Mouse (Mus musculus) MEL-GATA-1-ER (cell line): ENCODE results near the gene Prss22.

Experiments used
- DNase-seq: peaks from one replicate; pipeline ENCODE4 v3.0.0-alpha.2; 2012; ENCODE audit warnings: low read depth; ENCODE audit errors: extremely low read depth

The Prss22 gene

GRCm38 (mm10) chr17:23997901-23998300 is at the start of gene Prss22:
Prss22 (minus strand) TSS chr17:23998100.
- no peak for DNase-seq

GRCm38 (mm10) chr17:24046026-24046425 is 48.1 kb upstream of the Prss22 start:
- no peak for DNase-seq

GRCm38 (mm10) chr17:24045608-24046007 is 47.7 kb upstream of the Prss22 start:
- no peak for DNase-seq

DNA sequence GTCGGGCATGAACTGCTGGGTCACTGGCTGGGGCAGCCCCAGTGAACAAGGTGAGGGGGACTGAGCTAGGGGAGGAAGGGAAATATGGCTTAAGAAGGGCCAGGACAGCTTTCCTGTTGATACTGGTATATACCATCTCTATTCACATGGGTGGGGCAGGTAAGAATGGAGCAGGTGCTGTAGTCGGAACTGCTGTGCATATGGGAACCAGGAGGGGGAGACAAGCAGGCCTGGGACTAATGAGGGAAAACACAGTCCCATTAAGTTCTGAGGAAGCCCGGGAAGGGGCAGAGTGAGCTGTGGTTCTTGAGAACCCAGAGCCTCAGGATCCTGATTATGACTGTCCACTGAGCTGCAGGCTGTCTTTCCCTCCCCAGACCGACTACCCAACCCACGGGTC is 46.6 kb upstream of the Prss22 start:
- DNase-seq: no peak

DNA sequence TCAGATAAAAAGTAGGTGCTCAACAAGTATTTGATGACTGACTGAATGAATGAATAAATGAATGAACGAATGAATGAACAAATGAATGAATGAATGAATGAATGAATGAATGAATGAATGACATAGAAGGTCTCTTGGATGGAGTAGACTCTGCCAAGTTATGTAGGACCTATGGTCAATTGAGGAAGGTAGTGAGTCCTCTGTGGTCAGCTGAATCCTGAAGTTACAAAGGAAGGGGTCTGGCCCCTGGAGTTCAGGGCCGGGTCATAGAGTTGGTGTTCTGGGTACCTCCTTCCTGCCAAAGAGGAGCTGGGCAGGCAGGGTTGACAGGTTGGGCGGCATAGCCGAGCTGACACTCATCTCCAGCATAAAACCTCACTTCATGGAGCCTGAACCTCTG is 39.9 kb upstream of the Prss22 start, which contains the start of gene Prss27:
Prss27 (plus strand) TSS at position 301 of the 400 bp plus-strand sequence.
- no peak for DNase-seq

DNA sequence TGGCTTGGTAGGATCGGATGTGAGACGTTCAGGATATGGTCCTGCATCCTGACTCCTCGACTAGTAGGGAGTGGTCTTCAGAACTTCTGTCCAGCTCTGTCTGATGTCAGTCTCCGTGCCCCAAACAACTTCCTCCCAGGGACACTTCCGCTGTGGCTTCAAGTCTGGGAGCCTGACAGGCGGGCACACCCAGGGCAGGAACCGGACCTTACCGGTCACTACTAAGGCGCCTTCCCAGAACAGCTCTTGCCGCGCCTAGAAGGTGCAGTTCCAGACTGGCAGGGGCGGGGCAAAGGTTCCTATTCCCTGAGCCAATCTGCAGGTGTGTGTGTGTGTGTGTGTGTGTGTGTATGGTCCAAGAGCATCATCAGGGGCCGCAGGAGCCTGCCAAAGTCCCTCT is 39.5 kb upstream of the Prss22 start:
- no peak for DNase-seq

GRCm38 (mm10) chr17:24036954-24037353 is 39.1 kb upstream of the Prss22 start:
- DNase-seq: no peak

- DNase-seq: no peak
Observed at GRCm38 (mm10) chr17:24035087-24035486, 37.2 kb upstream of the Prss22 start.

DNA sequence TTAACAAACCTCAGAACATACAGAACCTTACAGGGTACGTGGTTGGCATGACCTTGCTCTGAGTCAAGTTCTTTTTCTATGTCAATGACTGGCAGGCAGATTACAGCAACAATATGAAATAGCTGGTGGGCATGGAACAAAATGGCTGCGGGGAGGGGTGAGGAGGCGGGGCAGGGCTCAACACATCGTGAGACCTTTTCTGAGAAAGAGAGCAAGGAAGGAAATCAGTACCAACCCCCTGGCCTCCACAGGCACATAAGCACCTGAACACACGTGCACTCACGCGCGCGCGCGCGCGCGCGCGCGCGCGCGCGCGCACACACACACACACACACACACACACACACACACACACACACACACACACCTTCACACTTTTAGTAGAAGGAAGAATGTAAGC is 32.7 kb upstream of the Prss22 start:
- DNase-seq: no peak

DNA sequence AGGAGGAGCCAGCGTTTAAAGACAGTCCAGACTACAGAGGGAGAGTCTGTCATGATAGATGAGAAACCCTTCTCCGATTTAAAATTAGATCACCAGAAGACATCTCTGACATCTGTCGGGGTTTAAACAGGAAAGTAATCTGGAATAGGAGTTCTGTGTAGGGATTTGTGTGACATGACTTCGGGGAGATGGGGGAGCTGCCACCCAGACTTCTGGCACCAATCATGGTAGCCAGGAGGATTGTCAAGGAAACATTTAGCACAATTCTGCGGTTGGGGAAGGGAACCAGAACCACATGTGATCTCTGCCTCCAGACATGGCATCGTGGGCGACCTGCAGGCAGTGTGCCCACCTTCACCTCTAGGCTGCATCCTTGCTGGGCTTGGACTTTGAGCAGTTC is 31.6 kb upstream of the Prss22 start:
- no peak for DNase-seq

- no peak for DNase-seq
Observed at GRCm38 (mm10) chr17:24021375-24022199, 23.7 kb upstream of the Prss22 start.

DNA sequence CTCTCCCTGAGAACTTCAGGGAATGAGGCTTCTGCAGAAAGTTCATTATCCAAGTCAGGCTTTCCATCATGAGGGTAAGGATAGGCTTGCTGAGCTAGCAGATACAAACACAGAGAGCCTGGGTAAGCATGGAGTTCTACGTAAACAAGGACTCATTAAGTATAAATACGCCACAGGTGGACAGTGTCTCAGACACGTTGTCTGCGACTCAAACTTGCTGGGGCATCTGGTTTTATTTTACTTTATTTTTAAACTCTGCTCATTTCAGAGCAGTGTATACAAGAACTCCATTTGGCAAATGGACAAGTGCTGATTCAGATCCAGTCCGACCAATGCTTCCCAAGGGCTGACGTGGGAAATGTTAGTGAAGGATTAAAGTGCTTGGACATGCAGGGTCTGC is 22.8 kb upstream of the Prss22 start:
- DNase-seq: no peak

GRCm38 (mm10) chr17:24015727-24016126 is 17.8 kb upstream of the Prss22 start:
- DNase-seq: peak; percentile 28

DNA sequence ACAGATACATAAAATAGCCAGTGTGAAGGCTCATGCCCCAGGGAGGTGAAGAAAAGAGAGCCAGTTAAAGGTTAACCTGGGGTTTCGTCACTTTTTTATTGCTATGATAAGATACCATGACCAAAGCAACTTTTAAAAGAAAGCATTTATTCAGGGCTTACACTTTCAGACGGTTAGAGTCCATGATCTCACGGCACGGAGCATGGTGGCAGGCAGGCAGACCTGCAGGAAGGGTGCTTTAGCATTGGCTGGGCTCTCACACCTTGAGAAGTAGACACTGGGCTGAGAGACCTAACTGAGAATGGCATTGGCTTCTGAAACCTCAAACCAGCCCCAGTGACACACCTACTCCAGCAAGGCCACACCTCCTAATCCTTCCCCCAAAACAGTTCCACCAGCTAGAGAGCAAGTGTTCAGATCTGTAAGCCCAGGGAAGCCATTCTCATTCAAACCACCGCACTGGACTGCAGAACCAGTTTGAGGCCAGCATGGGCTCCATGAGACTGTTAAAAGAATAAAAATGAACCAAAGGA is 16.6 kb upstream of the Prss22 start:
- DNase-seq: no peak

DNA sequence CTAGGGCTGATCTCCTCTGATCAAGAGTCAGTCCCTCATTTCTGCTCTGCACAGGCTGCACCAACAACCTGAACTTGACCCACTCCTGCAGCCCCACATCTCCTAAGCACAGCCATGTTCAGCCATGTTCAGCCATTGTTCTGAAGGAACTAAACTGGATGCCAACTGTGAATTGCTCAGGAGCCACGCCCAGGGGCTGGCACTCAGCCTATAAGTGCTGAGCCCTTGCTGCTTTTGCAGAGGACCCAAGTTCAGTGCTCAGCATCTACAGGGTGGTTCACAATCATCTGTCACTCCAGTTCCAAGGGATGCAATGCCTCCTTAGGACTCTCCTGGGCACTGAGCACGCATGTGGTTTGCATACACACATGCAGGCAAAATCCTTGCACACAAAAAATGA is 15.0 kb upstream of the Prss22 start:
- no peak for DNase-seq

GRCm38 (mm10) chr17:24009617-24010016 is 11.7 kb upstream of the Prss22 start:
- no peak for DNase-seq

DNA sequence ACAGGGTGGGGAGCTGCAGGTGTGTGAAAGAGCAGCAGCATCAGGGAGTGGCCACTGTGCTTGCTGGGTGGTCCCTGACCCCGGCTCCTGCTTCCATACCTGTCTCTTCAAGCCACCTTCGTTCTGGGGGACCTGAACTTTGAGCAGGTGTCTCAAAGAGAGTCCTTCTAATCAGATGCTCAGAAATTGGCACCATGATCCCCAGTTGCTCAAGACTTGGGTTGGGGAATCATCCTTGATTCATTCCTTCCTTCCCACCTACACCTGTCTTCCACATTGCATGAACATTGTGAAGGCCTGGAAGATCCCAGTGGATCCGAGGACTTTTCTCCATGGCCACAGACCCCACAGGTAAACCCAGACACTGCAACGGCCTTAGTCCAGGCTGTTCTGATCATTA is 10.2 kb upstream of the Prss22 start:
- DNase-seq: no peak

GRCm38 (mm10) chr17:24007391-24007790 is 9.5 kb upstream of the Prss22 start:
- no peak for DNase-seq

DNA sequence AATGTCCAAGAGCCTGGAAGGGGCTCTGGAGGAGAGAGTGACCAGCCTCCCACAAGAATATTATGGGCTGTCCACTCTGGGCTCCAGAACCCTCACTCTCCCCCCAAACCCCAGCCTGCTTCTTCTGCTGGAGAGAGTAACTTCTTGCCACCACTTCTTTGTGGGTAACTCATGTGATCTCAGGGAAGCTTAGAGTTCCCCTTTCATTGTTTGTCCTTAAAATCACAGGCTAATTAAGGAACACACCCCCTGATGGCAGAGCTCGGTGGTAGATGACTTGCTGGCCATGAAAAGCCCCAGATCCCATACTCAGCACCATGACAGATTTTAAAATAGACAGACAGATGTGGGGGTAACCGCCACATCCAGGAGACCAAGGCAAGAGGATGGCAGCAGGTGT is 9.0 kb upstream of the Prss22 start:
- DNase-seq: peak; percentile 68

DNA sequence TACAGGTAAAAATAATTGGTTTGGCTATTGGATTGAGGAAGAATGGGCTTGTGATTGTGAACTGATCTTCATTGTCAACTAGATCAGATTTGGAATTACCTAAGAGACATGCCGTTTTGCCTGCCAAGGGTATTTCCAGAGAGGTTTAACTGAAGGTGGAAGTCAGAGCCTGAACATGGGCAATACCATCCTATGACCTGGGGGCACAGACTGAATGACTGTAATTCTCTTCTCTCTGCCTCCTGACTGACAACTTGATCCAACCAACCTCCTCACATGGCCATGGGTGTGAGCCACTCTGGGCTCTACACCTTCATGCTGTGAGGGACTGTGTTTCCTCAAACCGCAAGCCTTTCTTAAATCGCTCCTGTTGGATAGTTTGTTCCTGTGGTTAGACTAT is 7.1 kb upstream of the Prss22 start:
- DNase-seq: no peak

DNA sequence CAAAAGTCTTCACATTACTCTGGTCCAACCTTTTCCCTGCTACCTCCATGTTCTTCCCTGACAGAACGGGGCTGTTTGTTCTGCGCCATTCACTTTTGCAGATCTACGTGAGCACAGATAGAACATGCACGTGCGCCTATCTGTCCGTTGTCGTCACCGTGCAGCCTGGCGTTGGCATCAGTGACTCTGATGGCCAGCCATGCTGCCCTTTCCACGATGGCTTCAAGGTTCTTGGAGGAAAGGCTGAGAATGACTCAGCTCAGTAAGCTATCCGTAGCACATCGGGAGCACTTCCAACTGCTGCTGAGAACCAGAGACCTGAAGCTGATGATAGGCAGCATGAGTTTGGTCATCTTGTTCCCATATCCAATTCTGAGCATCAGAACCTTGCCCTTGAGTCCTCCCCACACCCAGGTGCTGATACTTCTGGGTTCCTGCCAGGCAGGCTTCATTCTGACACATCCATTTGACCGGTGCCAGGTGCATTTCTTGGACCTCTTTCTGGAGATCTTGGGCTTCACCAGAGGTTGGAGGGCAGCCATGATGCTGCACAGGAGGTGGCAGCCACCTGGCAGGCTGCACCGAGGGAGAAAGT is 6.3 kb upstream of the Prss22 start:
- no peak for DNase-seq

DNA sequence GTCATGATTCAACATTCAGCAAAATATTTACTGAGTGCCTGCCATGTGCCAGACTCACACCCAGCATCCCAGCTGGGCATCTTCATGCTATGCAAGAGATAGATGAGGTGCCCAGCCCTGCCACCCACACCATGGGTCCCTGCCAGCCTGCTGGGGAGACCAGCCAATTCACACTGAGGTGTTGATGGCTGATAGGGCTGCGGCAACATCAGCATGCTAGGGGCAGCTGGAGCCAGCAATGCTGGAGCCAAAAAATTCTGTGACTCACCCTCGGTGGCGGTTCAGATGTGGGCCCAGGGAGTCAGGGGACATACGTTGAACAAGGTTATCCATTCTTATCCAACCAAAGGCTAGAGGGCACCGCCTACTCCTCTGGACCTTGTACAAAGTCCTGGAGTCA is 2.5 kb upstream of the Prss22 start:
- no peak for DNase-seq

GRCm38 (mm10) chr17:23998383-23998782 is 483 bp upstream of the Prss22 start:
- no peak for DNase-seq
